Comparison of ENCODE assay signal across 12 mouse cellular contexts in genomic region chr1:68178580-68178979, GRCm38 (mm10).
DNase-seq lines count a peak whose midpoint lies in the region; ATAC-seq lines count a peak whose summit lies in the region.
"Had no signal": no experiment of that assay in that cellular context is flagged by ENCODE, and none has a peak within 500 bp of the region (broad histone marks: within the 10 kb centered on the region; RNA-seq: fewer than 3 reads in every experiment).

No protein-coding gene starts in this region.

- no peak overlapping the region for H3K4me3 ChIP-seq in neural tube, embryonic 11.5 days (ENCODE audit: low read depth, low read length)
- no peak overlapping the region for H3K4me3 ChIP-seq in midbrain, embryonic 12.5 days

- H3K9me3 ChIP-seq in neural tube, embryonic 11.5 days (ENCODE audit: control insufficient read depth, low read length): no peaks in the 10 kb centered on the region
- H3K9me3 ChIP-seq in midbrain, embryonic 12.5 days: no peaks in the 10 kb centered on the region

- DNase-seq in neural tube, embryonic 11.5 days (ENCODE audit: low spot score): peak; percentile 24
- no peak for DNase-seq in neural tube, embryonic 10.5 days (ENCODE audit: extremely low spot score, low spot score)
- DNase-seq in embryo, embryonic 11 days: peak; percentile 7
- DNase-seq in thymus, postnatal 4 days: no peak
- DNase-seq in urinary bladder, postnatal 14 days (ENCODE audit: low spot score): no peak
- DNase-seq in frontal cortex, postnatal 14 days (ENCODE audit: low spot score in 2 of 2): no peak
- no peak for DNase-seq in ovary, postnatal 10 days (ENCODE audit: low spot score)
- DNase-seq: adrenal gland, postnatal 36 days; kidney, postnatal 25 days; spleen, adult 18-20 months had no signal

- H3K9ac ChIP-seq in neural tube, embryonic 11.5 days (ENCODE audit: low read length): no peak overlapping the region
- no peak overlapping the region for H3K9ac ChIP-seq in midbrain, embryonic 12.5 days (replicated peaks)

- no peak overlapping the region for H3K27ac ChIP-seq in neural tube, embryonic 11.5 days (ENCODE audit: low read depth, low read length)
- H3K27ac ChIP-seq in midbrain, embryonic 12.5 days (replicated peaks): peak overlapping the region; percentile 46; the same call in 1 of the 2 replicates

- 4% methylated on average over 3 of the region's 3 CpGs for WGBS in neural tube, embryonic 11.5 days
- 17% methylated on average over 3 of the region's 3 CpGs for WGBS in midbrain, embryonic 12.5 days

- no peaks in the 10 kb centered on the region; the same call in 1 of the 2 replicates for H3K4me1 ChIP-seq in neural tube, embryonic 11.5 days (ENCODE audit: control insufficient read depth, insufficient read depth, low read length)
- peaks cover 7% of the 10 kb centered on the region; the same call in 1 of the 2 replicates for H3K4me1 ChIP-seq in midbrain, embryonic 12.5 days

- H3K4me2 ChIP-seq in neural tube, embryonic 11.5 days (ENCODE audit: low read depth): no peak overlapping the region
- no peak overlapping the region for H3K4me2 ChIP-seq in midbrain, embryonic 12.5 days (replicated peaks)

- peak; percentile 83 for ATAC-seq in neural tube, embryonic 11.5 days (ENCODE audit: insufficient read depth, low FRiP score, low TSS enrichment)
- ATAC-seq in midbrain, embryonic 12.5 days (ENCODE audit: low FRiP score, low read depth): 0 out of 2 replicates have a peak, but pooled peaks have one; percentile 54
- ATAC-seq: inflammation-experienced regulatory T-cells, adult 6 months had no signal

- H3K27me3 ChIP-seq in neural tube, embryonic 11.5 days (ENCODE audit: control insufficient read depth, insufficient read depth, low read length): no peaks in the 10 kb centered on the region
- H3K27me3 ChIP-seq in midbrain, embryonic 12.5 days: no peaks in the 10 kb centered on the region

- H3K36me3 ChIP-seq in neural tube, embryonic 11.5 days (ENCODE audit: control insufficient read depth, insufficient read depth, low read length): no peaks in the 10 kb centered on the region
- H3K36me3 ChIP-seq in midbrain, embryonic 12.5 days: no peaks in the 10 kb centered on the region

Comparison
In these comparisons a context has a peak if more than half of its experiments do, and no peak if none do; other contexts are left out.
1. DNase-seq: peak in neural tube, embryonic 11.5 days (single experiment) and embryo, embryonic 11 days (single experiment); none in neural tube, embryonic 10.5 days (single experiment), thymus, postnatal 4 days (single experiment), urinary bladder, postnatal 14 days (single experiment), frontal cortex, postnatal 14 days (0 of 2) and ovary, postnatal 10 days (single experiment).